Mouse (Mus musculus): ENCODE measurements at regions not wholly inside any gene's neighbourhood (a gene's known extent, or its start where the extent isn't known, plus 50 kb on each side); places are given as distances from the start of the nearest gene placed in this dataset.

DNA sequence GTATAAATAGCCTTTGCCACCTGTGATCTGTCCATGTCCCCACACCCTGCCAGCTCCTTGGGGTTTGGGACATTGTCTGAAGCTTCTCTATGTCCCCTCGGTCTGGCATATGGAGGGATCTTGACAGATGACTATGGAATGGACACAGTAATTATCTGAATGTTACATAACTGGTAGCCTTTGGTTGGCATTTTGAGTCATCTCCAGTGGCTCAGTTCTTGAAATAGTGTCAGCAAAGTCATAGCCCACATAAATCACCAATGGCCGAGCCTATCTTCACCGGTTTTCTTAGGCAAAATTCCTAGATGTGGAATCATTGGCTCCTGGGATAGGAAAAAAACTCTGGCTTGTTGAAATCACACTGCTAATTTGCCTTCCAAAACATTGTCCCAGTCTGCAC, 67.3 kb upstream of the Ephb1 start:
- TF ChIP-seq CTCF (IDR thresholded peaks at IDR 0.05; ENCODE audit: low read depth): no peak
- no peak for TF ChIP-seq EP300 (IDR thresholded peaks at IDR 0.05; ENCODE audit: low read depth)
